Mouse (Mus musculus): ENCODE measurements around the gene Lmna. TPM values are rescaled to one million over a fixed set of nuclear protein-coding genes. Genes with fewer than 3 reads are reported as not detected.
A peak's percentile ranks its signal among the peaks of the same experiment; 100 is the strongest.

Lmna gene
- polyA plus RNA-seq, 1 experiment from 2014 or later, result 62.3 TPM

GRCm38 (mm10) chr3:88514231-88515094 lies 4.7 kb upstream of the Lmna start:
- no peak overlapping the region for H3K4me2 ChIP-seq (ENCODE audit: low read length)
- H3K36me3 ChIP-seq (ENCODE audit: control insufficient read depth, insufficient read depth, low read length), result no peaks in the 10 kb centered on the region
- H3K4me3 ChIP-seq (ENCODE audit: low read length), result no peak overlapping the region
- 84% methylated on average over 10 of the region's 10 CpGs for WGBS
- H3K4me1 ChIP-seq (ENCODE audit: control insufficient read depth, insufficient read depth, low read depth, low read length), result peaks cover 18% of the 10 kb centered on the region
- ATAC-seq, result no peak
- H3K27ac ChIP-seq (ENCODE audit: low read depth, low read length), result no peak overlapping the region
- no peaks in the 10 kb centered on the region for H3K27me3 ChIP-seq (replicated peaks; ENCODE audit: control insufficient read depth, insufficient read depth, low read length)
- no peaks in the 10 kb centered on the region for H3K9me3 ChIP-seq (ENCODE audit: control insufficient read depth, low read length)
- no peak overlapping the region for H3K9ac ChIP-seq (ENCODE audit: low read depth, low read length)

- 82% methylated on average over 7 of the region's 7 CpGs for WGBS
- no peak overlapping the region for H3K9ac ChIP-seq (ENCODE audit: low read depth, low read length)
- H3K27ac ChIP-seq (ENCODE audit: low read depth, low read length), result no peak overlapping the region
- no peaks in the 10 kb centered on the region for H3K9me3 ChIP-seq (ENCODE audit: control insufficient read depth, low read length)
- no peak overlapping the region for H3K4me2 ChIP-seq (ENCODE audit: low read length)
- H3K27me3 ChIP-seq (replicated peaks; ENCODE audit: control insufficient read depth, insufficient read depth, low read length), result no peaks in the 10 kb centered on the region
- no peak overlapping the region for H3K4me3 ChIP-seq (ENCODE audit: low read length)
- peaks cover 21% of the 10 kb centered on the region for H3K4me1 ChIP-seq (ENCODE audit: control insufficient read depth, insufficient read depth, low read depth, low read length)
- no peaks in the 10 kb centered on the region for H3K36me3 ChIP-seq (ENCODE audit: control insufficient read depth, insufficient read depth, low read length)
- no peak for ATAC-seq
Measured at GRCm38 (mm10) chr3:88513546-88514115, 3.9 kb upstream of the Lmna start.

- Histone ChIP-seq H3K27ac (ENCODE audit: low read depth, low read length) (no peak overlapping the region), H3K4me1 (ENCODE audit: control insufficient read depth, insufficient read depth, low read depth, low read length) (peaks cover 21% of the 10 kb centered on the region), H3K4me3 (ENCODE audit: low read length) (no peak overlapping the region), H3K9me3 (ENCODE audit: control insufficient read depth, low read length) (no peaks in the 10 kb centered on the region), H3K9ac (ENCODE audit: low read depth, low read length) (no peak overlapping the region), H3K36me3 (ENCODE audit: control insufficient read depth, insufficient read depth, low read length) (no peaks in the 10 kb centered on the region), H3K27me3 (replicated peaks; ENCODE audit: control insufficient read depth, insufficient read depth, low read length) (no peaks in the 10 kb centered on the region), H3K4me2 (ENCODE audit: low read length) (no peak overlapping the region)
- no peak for ATAC-seq
- 41% methylated on average over 15 of the region's 15 CpGs for WGBS
Measured at GRCm38 (mm10) chr3:88512896-88513545, 3.3 kb upstream of the Lmna start.

GRCm38 (mm10) chr3:88512141-88512895 lies 2.6 kb upstream of the Lmna start:
- WGBS, result 34% methylated on average over 6 of the region's 6 CpGs
- Histone ChIP-seq H3K9ac (ENCODE audit: low read depth, low read length) (no peak overlapping the region), H3K36me3 (ENCODE audit: control insufficient read depth, insufficient read depth, low read length) (no peaks in the 10 kb centered on the region), H3K27me3 (replicated peaks; ENCODE audit: control insufficient read depth, insufficient read depth, low read length) (no peaks in the 10 kb centered on the region), H3K27ac (ENCODE audit: low read depth, low read length) (no peak overlapping the region), H3K4me2 (ENCODE audit: low read length) (no peak overlapping the region), H3K4me1 (ENCODE audit: control insufficient read depth, insufficient read depth, low read depth, low read length) (peaks cover 21% of the 10 kb centered on the region), H3K9me3 (ENCODE audit: control insufficient read depth, low read length) (no peaks in the 10 kb centered on the region), H3K4me3 (ENCODE audit: low read length) (no peak overlapping the region)
- no peak for ATAC-seq

- H3K4me1 ChIP-seq (ENCODE audit: control insufficient read depth, insufficient read depth, low read depth, low read length), result peaks cover 21% of the 10 kb centered on the region
- H3K27ac ChIP-seq (ENCODE audit: low read depth, low read length), result no peak overlapping the region
- no peak overlapping the region for H3K9ac ChIP-seq (ENCODE audit: low read depth, low read length)
- no peak overlapping the region for H3K4me3 ChIP-seq (ENCODE audit: low read length)
- no peak overlapping the region for H3K4me2 ChIP-seq (ENCODE audit: low read length)
- no peaks in the 10 kb centered on the region for H3K27me3 ChIP-seq (replicated peaks; ENCODE audit: control insufficient read depth, insufficient read depth, low read length)
- WGBS, result 61% methylated on average over 4 of the region's 4 CpGs
- H3K36me3 ChIP-seq (ENCODE audit: control insufficient read depth, insufficient read depth, low read length), result no peaks in the 10 kb centered on the region
- no peak for ATAC-seq
- no peaks in the 10 kb centered on the region for H3K9me3 ChIP-seq (ENCODE audit: control insufficient read depth, low read length)
Measured at GRCm38 (mm10) chr3:88511559-88511958, 1.8 kb upstream of the Lmna start.

- H3K4me2 ChIP-seq (ENCODE audit: low read length), result peak overlapping the region; percentile 72
- WGBS, result 50% methylated on average over 13 of the region's 13 CpGs
- H3K27me3 ChIP-seq (replicated peaks; ENCODE audit: control insufficient read depth, insufficient read depth, low read length), result no peaks in the 10 kb centered on the region
- H3K4me3 ChIP-seq (ENCODE audit: low read length), result peak overlapping the region; percentile 42
- H3K4me1 ChIP-seq (ENCODE audit: control insufficient read depth, insufficient read depth, low read depth, low read length), result peaks cover 21% of the 10 kb centered on the region
- no peaks in the 10 kb centered on the region for H3K36me3 ChIP-seq (ENCODE audit: control insufficient read depth, insufficient read depth, low read length)
- no peak for ATAC-seq
- H3K9ac ChIP-seq (ENCODE audit: low read depth, low read length), result peak overlapping the region; percentile 68
- peak overlapping the region; percentile 84 for H3K27ac ChIP-seq (ENCODE audit: low read depth, low read length)
- H3K9me3 ChIP-seq (ENCODE audit: control insufficient read depth, low read length), result no peaks in the 10 kb centered on the region
Measured at GRCm38 (mm10) chr3:88510421-88511289, 899 bp upstream of the Lmna start.

- 73% methylated on average over 3 of the region's 3 CpGs for WGBS
- H3K4me2 ChIP-seq (ENCODE audit: low read length), result peak overlapping the region; percentile 72
- H3K9me3 ChIP-seq (ENCODE audit: control insufficient read depth, low read length), result no peaks in the 10 kb centered on the region
- no peaks in the 10 kb centered on the region for H3K36me3 ChIP-seq (ENCODE audit: control insufficient read depth, insufficient read depth, low read length)
- H3K9ac ChIP-seq (ENCODE audit: low read depth, low read length), result peak overlapping the region; percentile 68
- no peak for ATAC-seq
- H3K27me3 ChIP-seq (replicated peaks; ENCODE audit: control insufficient read depth, insufficient read depth, low read length), result no peaks in the 10 kb centered on the region
- peak overlapping the region; percentile 42 for H3K4me3 ChIP-seq (ENCODE audit: low read length)
- peaks cover 21% of the 10 kb centered on the region for H3K4me1 ChIP-seq (ENCODE audit: control insufficient read depth, insufficient read depth, low read depth, low read length)
- H3K27ac ChIP-seq (ENCODE audit: low read depth, low read length), result peak overlapping the region; percentile 84
Measured at GRCm38 (mm10) chr3:88509250-88509649, 506 bp downstream of the Lmna start.

- no peaks in the 10 kb centered on the region for H3K9me3 ChIP-seq (ENCODE audit: control insufficient read depth, low read length)
- H3K4me2 ChIP-seq (ENCODE audit: low read length), result no peak overlapping the region
- H3K4me1 ChIP-seq (ENCODE audit: control insufficient read depth, insufficient read depth, low read depth, low read length), result peaks cover 32% of the 10 kb centered on the region
- ATAC-seq, result no peak
- H3K9ac ChIP-seq (ENCODE audit: low read depth, low read length), result no peak overlapping the region
- H3K4me3 ChIP-seq (ENCODE audit: low read length), result no peak overlapping the region
- WGBS, result 57% methylated on average over 7 of the region's 7 CpGs
- no peak overlapping the region for H3K27ac ChIP-seq (ENCODE audit: low read depth, low read length)
- no peaks in the 10 kb centered on the region for H3K36me3 ChIP-seq (ENCODE audit: control insufficient read depth, insufficient read depth, low read length)
- H3K27me3 ChIP-seq (replicated peaks; ENCODE audit: control insufficient read depth, insufficient read depth, low read length), result no peaks in the 10 kb centered on the region
Measured at GRCm38 (mm10) chr3:88505765-88506164, 4.0 kb downstream of the Lmna start.

Measured in hindbrain, embryonic 16.5 days (tissue).